Mouse (Mus musculus) spleen, adult 2 months (tissue): ENCODE results near the gene Sigirr. TPM values are rescaled to one million over a fixed set of nuclear protein-coding genes. Genes with fewer than 3 reads are reported as not detected.

Source experiments
- DNase-seq, 2 experiments: peaks; one replicate each; pipeline versions ENCODE4 v3.0.0 to v3.0.0-alpha.2; 2012 to 2021; ENCODE audit warnings: low spot score in 2 of 2, low read depth in 1 of 2
- H3K27ac ChIP-seq: fragments of 200-500 bp; 2 replicates; pipeline ENCODE4 v1.5.1; 2012; ENCODE audit warnings: low read length, inconsistent platforms; ENCODE audit not compliant: insufficient read depth
- H3K27me3 ChIP-seq: fragments of 200-500 bp; 2 replicates; pipeline ENCODE4 v1.6.1; 2012; ENCODE audit warnings: mild to moderate bottlenecking, moderate library complexity, low read length, inconsistent platforms; ENCODE audit not compliant: control insufficient read depth, insufficient read depth
- H3K36me3 ChIP-seq: fragments of 200-500 bp; 2 replicates; pipeline ENCODE4 v1.6.1; 2012; ENCODE audit warnings: mild to moderate bottlenecking, low read length, inconsistent platforms; ENCODE audit not compliant: control insufficient read depth, insufficient read depth
- H3K4me1 ChIP-seq: fragments of 200-500 bp; 2 replicates; pipeline ENCODE4 v1.6.1; 2011; ENCODE audit warnings: inconsistent platforms; ENCODE audit not compliant: control insufficient read depth, insufficient read depth, insufficient read length
- H3K4me3 ChIP-seq: fragments of 200-500 bp; 2 replicates; pipeline ENCODE4 v1.5.1; 2011; ENCODE audit warnings: mild to moderate bottlenecking, inconsistent platforms; ENCODE audit not compliant: insufficient read depth, insufficient read length; ENCODE audit errors: extremely low read depth
- CTCF ChIP-seq: fragments of 200-500 bp; IDR thresholded peaks from 2 replicates; pipeline ENCODE4 v1.5.1; 2011; ENCODE audit warnings: mild to moderate bottlenecking, inconsistent platforms; ENCODE audit not compliant: insufficient read depth, insufficient read length, insufficient replicate concordance; ENCODE audit errors: extremely low read depth
- POLR2A ChIP-seq: fragments of 200-500 bp; IDR thresholded peaks from 2 replicates; pipeline ENCODE4 v1.6.1; 2011; ENCODE audit warnings: low read depth, low read length, inconsistent platforms
- whole genome bisulfite sequencing: fragments of 180-500 bp; shearing (Covaris S2); methylation state at CpG from one replicate; pipeline ENCODE4 v1.1.7; 2018; 5-methylcytosine and 5-hydroxymethylcytosine counted together
- polyA plus RNA-seq: library from polyadenylated mRNA; depleted of rRNA; stranded (reverse); fragments of >200 nt; gene quantifications from 2 replicates; pipeline ENCODE4 v1.2.3, GENCODE M21; 2012

The Sigirr gene
- polyA plus RNA-seq, 1 experiment: 35.8 TPM

- Histone ChIP-seq H3K4me3 (peak within 1 kb of the TSS; percentile 75), H3K27ac (peak within 1 kb of the TSS; percentile 61), H3K36me3 (no peaks in the 10 kb centered on the region), H3K27me3 (no peaks in the 10 kb centered on the region), H3K4me1 (no peaks in the 10 kb centered on the region)
- no peak for TF ChIP-seq CTCF
- TF ChIP-seq POLR2A: no peak
- WGBS: 45% methylated on average over 14 of the region's 14 CpGs
- DNase-seq: no peak
These were observed 21.9 kb upstream of the Sigirr start, which contains the start of gene Ptdss2 for GRCm38 (mm10) chr7:141122245-141122644. Gene Ptdss2, plus strand, starts transcription at chr7:141122382.

DNA sequence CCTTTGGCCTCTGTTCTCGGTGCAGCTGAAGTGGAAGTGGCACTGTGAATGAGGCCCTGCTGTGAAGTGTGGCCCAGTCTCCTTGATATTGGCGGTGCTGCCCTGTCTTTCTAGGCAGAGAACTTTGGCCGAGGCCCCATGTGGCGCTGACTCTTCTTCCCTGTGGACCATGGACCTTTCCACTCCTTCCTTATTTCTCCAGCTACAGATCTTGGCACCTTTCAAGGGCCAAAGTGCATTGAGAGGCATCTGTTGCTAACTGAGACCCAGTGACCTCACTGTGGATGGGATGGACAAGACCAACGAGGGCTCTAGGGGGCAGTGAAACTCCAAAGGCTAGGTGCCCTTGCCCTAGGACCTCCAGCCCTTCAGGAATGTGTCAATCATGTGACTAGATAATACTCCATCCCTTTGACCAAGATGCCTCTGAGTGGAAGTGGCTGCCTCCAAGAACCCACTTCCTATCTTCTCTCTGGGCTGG lies 20.7 kb upstream of the Sigirr start:
- H3K27ac ChIP-seq: no peak overlapping the region
- TF ChIP-seq CTCF (no peak), POLR2A (no peak)
- no peaks in the 10 kb centered on the region for H3K27me3 ChIP-seq
- 77% methylated on average over 5 of the region's 5 CpGs for WGBS
- H3K4me1 ChIP-seq: no peaks in the 10 kb centered on the region
- no peaks in the 10 kb centered on the region for H3K36me3 ChIP-seq
- no peak for DNase-seq
- no peak overlapping the region for H3K4me3 ChIP-seq

DNA sequence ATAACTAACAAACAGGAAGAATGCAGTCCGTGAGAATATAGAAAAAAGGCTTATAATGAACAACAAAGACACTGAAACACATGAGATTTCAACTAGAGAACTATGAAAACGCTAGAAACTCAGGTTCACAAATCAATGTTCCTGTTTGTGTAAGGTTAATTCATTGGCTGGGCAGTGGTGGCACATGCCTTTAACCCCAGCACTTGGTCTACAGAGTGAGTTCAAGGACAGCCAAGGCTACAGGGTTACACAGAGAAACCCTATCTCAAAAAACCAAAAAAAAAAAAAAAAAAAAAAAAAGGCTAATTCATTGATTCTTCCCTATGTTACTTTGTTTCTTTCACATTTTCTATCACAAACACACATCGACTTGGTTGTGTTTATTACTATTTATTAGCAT lies 20.2 kb upstream of the Sigirr start:
- 93% methylated on average over 3 of the region's 3 CpGs for WGBS
- no peaks in the 10 kb centered on the region for H3K36me3 ChIP-seq
- no peaks in the 10 kb centered on the region for H3K27me3 ChIP-seq
- no peak overlapping the region for H3K4me3 ChIP-seq
- no peaks in the 10 kb centered on the region for H3K4me1 ChIP-seq
- H3K27ac ChIP-seq: no peak overlapping the region
- no peak for TF ChIP-seq POLR2A
- DNase-seq: no peak

DNA sequence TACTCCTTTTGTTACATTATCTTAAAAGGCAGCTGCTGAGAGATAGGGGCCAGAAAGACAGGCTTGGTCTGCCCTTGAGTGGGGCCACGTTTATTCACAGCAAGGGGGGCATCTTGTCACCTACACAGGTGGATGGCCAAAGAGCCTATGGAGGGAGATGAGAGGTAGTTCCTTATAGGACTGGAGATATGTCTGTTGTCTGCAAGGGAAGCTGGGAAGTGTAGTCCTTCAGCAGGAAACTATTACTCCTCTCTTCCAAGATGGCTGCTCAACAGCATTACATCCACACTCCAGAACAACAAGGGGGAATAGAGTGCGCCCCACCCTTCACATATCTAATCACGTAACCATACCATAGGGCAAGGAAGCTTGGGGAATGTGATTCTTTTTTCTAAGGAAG lies 19.1 kb upstream of the Sigirr start:
- H3K4me1 ChIP-seq: no peaks in the 10 kb centered on the region
- WGBS: 84% methylated on average over 3 of the region's 3 CpGs
- no peak overlapping the region for H3K4me3 ChIP-seq
- TF ChIP-seq POLR2A: no peak
- TF ChIP-seq CTCF: no peak
- no peaks in the 10 kb centered on the region for H3K36me3 ChIP-seq
- no peaks in the 10 kb centered on the region for H3K27me3 ChIP-seq
- H3K27ac ChIP-seq: no peak overlapping the region
- DNase-seq: no peak

DNA sequence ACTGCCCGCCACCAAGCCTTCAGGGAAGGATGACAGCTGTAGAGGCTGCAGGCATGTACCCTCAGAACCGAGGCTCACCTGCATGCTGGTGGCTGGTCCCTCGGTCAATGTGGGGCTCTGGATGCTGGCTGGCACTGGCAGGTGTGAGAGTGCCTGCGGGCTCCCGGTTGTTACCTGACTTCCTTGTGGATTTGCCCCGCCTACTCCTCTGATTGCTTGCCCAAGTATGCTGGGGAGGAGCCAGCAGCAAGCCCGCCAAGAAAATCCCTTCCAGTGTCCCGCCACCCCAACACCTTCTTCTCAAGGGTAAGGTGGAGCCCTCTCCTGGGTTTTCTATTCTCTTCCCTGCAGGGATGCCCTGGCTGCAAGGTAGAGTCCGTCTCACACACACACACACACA lies 17.3 kb upstream of the Sigirr start, which contains the start of gene Ano9:
Gene Ano9 (minus strand): TSS at position 171 of the 400 bp plus-strand sequence.
- WGBS: 68% methylated on average over 9 of the region's 9 CpGs
- Histone ChIP-seq H3K27me3 (no peaks in the 10 kb centered on the region), H3K36me3 (no peaks in the 10 kb centered on the region), H3K27ac (no peak within 1 kb of the TSS), H3K4me3 (no peak within 1 kb of the TSS), H3K4me1 (no peaks in the 10 kb centered on the region)
- TF ChIP-seq POLR2A (no peak), CTCF (no peak)
- DNase-seq: no peak

DNA sequence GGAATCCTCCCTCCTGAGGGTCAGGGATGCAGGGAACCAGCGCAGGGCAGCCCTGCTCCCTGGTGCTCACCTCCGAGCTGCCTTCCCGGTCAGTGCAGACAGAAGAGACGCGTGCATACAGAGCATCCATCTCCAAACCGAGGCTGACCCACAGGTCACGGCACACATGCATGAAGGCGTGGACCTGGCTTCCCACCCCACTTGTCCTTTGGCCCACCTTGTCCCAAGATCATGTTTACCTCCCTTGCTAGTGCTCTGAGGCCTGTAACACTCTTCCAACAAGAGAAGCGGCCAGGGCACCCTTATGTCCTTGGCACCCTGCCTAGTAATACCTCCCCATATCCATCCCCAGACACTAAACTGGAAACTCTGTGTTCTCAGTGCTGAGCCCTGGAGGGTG lies 15.5 kb upstream of the Sigirr start:
- Histone ChIP-seq H3K27me3 (no peaks in the 10 kb centered on the region), H3K27ac (no peak overlapping the region), H3K4me3 (no peak overlapping the region), H3K4me1 (no peaks in the 10 kb centered on the region), H3K36me3 (no peaks in the 10 kb centered on the region)
- WGBS: 93% methylated on average over 9 of the region's 9 CpGs
- TF ChIP-seq POLR2A: no peak
- TF ChIP-seq CTCF: no peak
- no peak for DNase-seq

DNA sequence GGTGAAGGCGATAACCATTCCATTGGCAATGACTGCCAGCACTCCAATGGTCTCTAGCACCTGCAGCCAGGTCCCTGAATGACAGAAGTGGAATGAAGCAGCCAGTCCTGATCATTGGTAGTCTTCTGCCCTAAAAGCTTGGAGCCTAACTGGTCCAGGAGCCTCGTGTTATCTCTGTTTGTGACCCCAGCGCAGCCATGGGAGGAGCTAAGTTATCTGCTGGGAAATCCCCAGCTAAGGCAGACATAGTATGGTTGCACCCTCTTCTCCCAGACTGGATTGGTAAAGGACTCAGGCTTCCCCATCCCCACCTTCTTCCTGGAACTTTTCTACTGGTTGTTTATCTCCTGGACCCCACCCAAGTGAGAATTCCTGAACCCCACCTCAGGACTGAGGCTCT lies 2.8 kb upstream of the Sigirr start:
- TF ChIP-seq POLR2A: no peak
- H3K27ac ChIP-seq: no peak overlapping the region
- H3K36me3 ChIP-seq: no peaks in the 10 kb centered on the region
- H3K27me3 ChIP-seq: no peaks in the 10 kb centered on the region
- H3K4me1 ChIP-seq: peaks cover 10% of the 10 kb centered on the region
- H3K4me3 ChIP-seq: no peak overlapping the region
- DNase-seq: no peak
- 69% methylated on average over 3 of the region's 3 CpGs for WGBS

DNA sequence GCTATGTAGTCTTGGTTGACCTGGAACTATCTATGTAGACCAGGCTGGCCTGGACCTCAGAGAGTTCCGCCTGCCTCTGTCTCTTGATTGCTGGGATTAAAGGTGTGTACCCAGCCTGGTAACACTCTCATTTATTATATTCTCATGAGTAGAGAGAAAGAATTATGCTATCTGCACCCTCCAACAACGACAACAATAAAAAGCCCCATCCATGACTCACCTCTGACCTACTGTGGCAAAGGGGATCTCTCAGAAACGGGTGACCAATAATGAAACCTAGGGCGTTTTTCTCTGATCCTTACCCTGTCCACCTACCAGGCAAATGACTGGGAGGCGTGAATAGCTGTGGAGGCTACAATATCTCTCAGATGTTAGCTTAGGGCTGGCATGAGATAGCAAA lies 3.2 kb downstream of the Sigirr start:
- 55% methylated on average over 5 of the region's 5 CpGs for WGBS

More for the DNA sequence above, 3.2 kb downstream of the Sigirr start:
- H3K4me3 ChIP-seq: no peak overlapping the region
- no peaks in the 10 kb centered on the region for H3K27me3 ChIP-seq
- peak overlapping the region; percentile 72 for H3K27ac ChIP-seq
- peaks cover 33% of the 10 kb centered on the region for H3K4me1 ChIP-seq
- no peak for TF ChIP-seq CTCF
- no peak for TF ChIP-seq POLR2A
- DNase-seq: no peak
- H3K36me3 ChIP-seq: peaks cover 6% of the 10 kb centered on the region; the same call in 1 of the 2 replicates
